Mouse (Mus musculus) midbrain, embryonic 15.5 days (tissue): ENCODE results near the gene Spcs3. TPM values are rescaled to one million over a fixed set of nuclear protein-coding genes. Genes with fewer than 3 reads are reported as not detected.

ENCODE experiments used
- ATAC-seq: fragments of 200-750 bp; cut with Nextera tagmentation; replicated peaks from 2 replicates; pipeline ENCODE4 v1.8.0; 2017; ENCODE audit warnings: moderate TSS enrichment
- H3K27ac ChIP-seq: fragments of 300-500 bp; sonication (generic); 2 replicates; pipeline ENCODE4 v1.5.1; 2015; ENCODE audit warnings: mild to moderate bottlenecking, inconsistent platforms
- H3K27me3 ChIP-seq: fragments of 300-500 bp; sonication (generic); replicated peaks from 2 replicates; pipeline ENCODE4 v1.6.1; 2015; ENCODE audit warnings: inconsistent platforms
- H3K36me3 ChIP-seq: fragments of 300-500 bp; sonication (generic); replicated peaks from 2 replicates; pipeline ENCODE4 v1.6.1; 2015; ENCODE audit warnings: inconsistent platforms
- H3K4me1 ChIP-seq: fragments of 300-500 bp; sonication (generic); 2 replicates; pipeline ENCODE4 v1.6.1; 2015; ENCODE audit warnings: inconsistent platforms
- H3K4me2 ChIP-seq: fragments of 300-500 bp; sonication (generic); 2 replicates; pipeline ENCODE4 v1.6.1; 2015; ENCODE audit warnings: inconsistent platforms, mild to moderate bottlenecking, moderate library complexity
- H3K4me3 ChIP-seq: fragments of 300-500 bp; sonication (generic); 2 replicates; pipeline ENCODE4 v1.5.1; 2015; ENCODE audit warnings: mild to moderate bottlenecking, inconsistent platforms
- H3K9ac ChIP-seq: fragments of 300-500 bp; sonication (generic); 2 replicates; pipeline ENCODE4 v1.6.1; 2015; ENCODE audit warnings: mild to moderate bottlenecking, inconsistent platforms
- H3K9me3 ChIP-seq: fragments of 300-500 bp; sonication (generic); 2 replicates; pipeline ENCODE4 v1.6.1; 2016; ENCODE audit warnings: inconsistent platforms
- WGBS: fragments of 180-500 bp; shearing (Covaris S2); methylation state at CpG from one replicate; pipeline ENCODE4 v1.1.7; 2015; ENCODE audit warnings: mixed read lengths; 5-methylcytosine and 5-hydroxymethylcytosine counted together
- polyA plus RNA-seq: library from polyadenylated mRNA; unstranded; fragments of >200 nt; fragmentation: Nextera tagmentation; extraction: Ambion mirVana; gene quantifications from 2 replicates; pipeline ENCODE4 v1.2.1, GENCODE M21; 2015

Spcs3 gene
- polyA plus RNA-seq = 46.5 and 47.5 TPM in 2 replicates

GRCm38 (mm10) chr8:54529382-54530296 lies at the start of gene Spcs3, which contains the start of gene Asb5:
TSS of gene Spcs3 (minus strand) at chr8:54529998.
TSS of gene Asb5 (plus strand) at chr8:54529580.
- peaks cover 23% of the 10 kb centered on the region for H3K4me1 ChIP-seq
- peak; percentile 97 for ATAC-seq
- H3K9ac ChIP-seq = peak within 1 kb of the TSS; percentile 90
- H3K4me2 ChIP-seq = peak within 1 kb of the TSS; percentile 64
- H3K36me3 ChIP-seq = no peaks in the 10 kb centered on the region
- peak within 1 kb of the TSS; percentile 80 for H3K4me3 ChIP-seq
- H3K27me3 ChIP-seq = no peaks in the 10 kb centered on the region
- peak within 1 kb of the TSS; percentile 93 for H3K27ac ChIP-seq
- H3K9me3 ChIP-seq = no peaks in the 10 kb centered on the region
- WGBS = under 1% methylated on average over 87 of the region's 89 CpGs

GRCm38 (mm10) chr8:54570618-54571609 lies 41.1 kb upstream of the Spcs3 start:
- WGBS = 68% methylated on average over 15 of the region's 15 CpGs
- no peaks in the 10 kb centered on the region for H3K9me3 ChIP-seq
- no peak for ATAC-seq
- H3K9ac ChIP-seq = no peak overlapping the region
- no peaks in the 10 kb centered on the region for H3K27me3 ChIP-seq
- H3K4me3 ChIP-seq = no peak overlapping the region
- H3K36me3 ChIP-seq = no peaks in the 10 kb centered on the region
- H3K4me1 ChIP-seq = no peaks in the 10 kb centered on the region
- H3K27ac ChIP-seq = no peak overlapping the region
- no peak overlapping the region for H3K4me2 ChIP-seq

- Histone ChIP-seq H3K36me3 (no peaks in the 10 kb centered on the region), H3K4me3 (no peak overlapping the region), H3K9ac (no peak overlapping the region), H3K9me3 (no peaks in the 10 kb centered on the region), H3K27me3 (no peaks in the 10 kb centered on the region), H3K4me1 (no peaks in the 10 kb centered on the region), H3K4me2 (no peak overlapping the region), H3K27ac (no peak overlapping the region)
- 75% methylated on average over 2 of the region's 2 CpGs for WGBS
- ATAC-seq = no peak
Observed at GRCm38 (mm10) chr8:54567168-54567567, 37.4 kb upstream of the Spcs3 start.

GRCm38 (mm10) chr8:54565603-54566260 lies 35.9 kb upstream of the Spcs3 start:
- H3K36me3 ChIP-seq = no peaks in the 10 kb centered on the region
- 89% methylated on average over 7 of the region's 7 CpGs for WGBS
- no peak overlapping the region for H3K4me3 ChIP-seq
- ATAC-seq = no peak
- no peak overlapping the region for H3K27ac ChIP-seq
- no peak overlapping the region for H3K9ac ChIP-seq
- no peak overlapping the region for H3K4me2 ChIP-seq
- no peaks in the 10 kb centered on the region for H3K4me1 ChIP-seq
- no peaks in the 10 kb centered on the region for H3K9me3 ChIP-seq
- H3K27me3 ChIP-seq = no peaks in the 10 kb centered on the region

- H3K9me3 ChIP-seq = no peaks in the 10 kb centered on the region
- no peak for ATAC-seq
- WGBS = 95% methylated on average over 1 of the region's 1 CpGs
- H3K27me3 ChIP-seq = no peaks in the 10 kb centered on the region
- no peak overlapping the region for H3K4me2 ChIP-seq
- H3K4me1 ChIP-seq = no peaks in the 10 kb centered on the region
- H3K4me3 ChIP-seq = no peak overlapping the region
- H3K9ac ChIP-seq = no peak overlapping the region
- H3K36me3 ChIP-seq = no peaks in the 10 kb centered on the region
- no peak overlapping the region for H3K27ac ChIP-seq
Observed at GRCm38 (mm10) chr8:54565181-54565580, 35.4 kb upstream of the Spcs3 start.

- Histone ChIP-seq H3K9me3 (no peaks in the 10 kb centered on the region), H3K27ac (no peak overlapping the region), H3K4me1 (no peaks in the 10 kb centered on the region), H3K27me3 (no peaks in the 10 kb centered on the region), H3K9ac (no peak overlapping the region), H3K4me2 (no peak overlapping the region), H3K36me3 (no peaks in the 10 kb centered on the region), H3K4me3 (no peak overlapping the region)
- ATAC-seq = no peak
- WGBS = 88% methylated on average over 4 of the region's 4 CpGs
Observed at GRCm38 (mm10) chr8:54562137-54562536, 32.3 kb upstream of the Spcs3 start.

GRCm38 (mm10) chr8:54554921-54555320 lies 25.1 kb upstream of the Spcs3 start:
- Histone ChIP-seq H3K4me1 (no peaks in the 10 kb centered on the region), H3K27ac (no peak overlapping the region), H3K36me3 (no peaks in the 10 kb centered on the region), H3K4me3 (no peak overlapping the region), H3K27me3 (no peaks in the 10 kb centered on the region), H3K9me3 (no peaks in the 10 kb centered on the region), H3K4me2 (no peak overlapping the region), H3K9ac (no peak overlapping the region)
- WGBS = 86% methylated on average over 2 of the region's 2 CpGs
- ATAC-seq = no peak

- no peaks in the 10 kb centered on the region for H3K36me3 ChIP-seq
- H3K27ac ChIP-seq = no peak overlapping the region
- no peaks in the 10 kb centered on the region for H3K9me3 ChIP-seq
- H3K9ac ChIP-seq = no peak overlapping the region
- H3K4me1 ChIP-seq = no peaks in the 10 kb centered on the region
- no peak overlapping the region for H3K4me3 ChIP-seq
- no peak for ATAC-seq
- no peaks in the 10 kb centered on the region for H3K27me3 ChIP-seq
- WGBS = 94% methylated on average over 12 of the region's 12 CpGs
- no peak overlapping the region for H3K4me2 ChIP-seq
Observed at GRCm38 (mm10) chr8:54550026-54550574, 20.3 kb upstream of the Spcs3 start.

GRCm38 (mm10) chr8:54548383-54548782 lies 18.6 kb upstream of the Spcs3 start:
- Histone ChIP-seq H3K36me3 (no peaks in the 10 kb centered on the region), H3K27ac (no peak overlapping the region), H3K4me3 (no peak overlapping the region), H3K9me3 (no peaks in the 10 kb centered on the region), H3K4me1 (no peaks in the 10 kb centered on the region), H3K27me3 (no peaks in the 10 kb centered on the region), H3K9ac (no peak overlapping the region), H3K4me2 (no peak overlapping the region)
- WGBS = 56% methylated on average over 6 of the region's 6 CpGs
- ATAC-seq = no peak

GRCm38 (mm10) chr8:54541331-54541730 lies 11.5 kb upstream of the Spcs3 start:
- ATAC-seq = no peak
- no peaks in the 10 kb centered on the region for H3K9me3 ChIP-seq
- 77% methylated on average over 1 of the region's 1 CpGs for WGBS
- H3K27me3 ChIP-seq = no peaks in the 10 kb centered on the region
- no peak overlapping the region for H3K27ac ChIP-seq
- H3K4me2 ChIP-seq = no peak overlapping the region
- H3K4me3 ChIP-seq = no peak overlapping the region
- H3K4me1 ChIP-seq = no peaks in the 10 kb centered on the region
- no peak overlapping the region for H3K9ac ChIP-seq
- no peaks in the 10 kb centered on the region for H3K36me3 ChIP-seq

GRCm38 (mm10) chr8:54537285-54537684 lies 7.5 kb upstream of the Spcs3 start:
- no peak overlapping the region for H3K4me3 ChIP-seq
- H3K27me3 ChIP-seq = no peaks in the 10 kb centered on the region
- H3K4me1 ChIP-seq = no peaks in the 10 kb centered on the region
- ATAC-seq = no peak
- no peak overlapping the region for H3K4me2 ChIP-seq
- no peak overlapping the region for H3K27ac ChIP-seq
- H3K9me3 ChIP-seq = no peaks in the 10 kb centered on the region
- H3K36me3 ChIP-seq = no peaks in the 10 kb centered on the region
- H3K9ac ChIP-seq = no peak overlapping the region
- WGBS = 94% methylated on average over 3 of the region's 3 CpGs
